Mouse (Mus musculus): ENCODE measurements at regions not wholly inside any gene's neighbourhood (a gene's known extent, or its start where the extent isn't known, plus 50 kb on each side); places are given as distances from the start of the nearest gene placed in this dataset.

DNA sequence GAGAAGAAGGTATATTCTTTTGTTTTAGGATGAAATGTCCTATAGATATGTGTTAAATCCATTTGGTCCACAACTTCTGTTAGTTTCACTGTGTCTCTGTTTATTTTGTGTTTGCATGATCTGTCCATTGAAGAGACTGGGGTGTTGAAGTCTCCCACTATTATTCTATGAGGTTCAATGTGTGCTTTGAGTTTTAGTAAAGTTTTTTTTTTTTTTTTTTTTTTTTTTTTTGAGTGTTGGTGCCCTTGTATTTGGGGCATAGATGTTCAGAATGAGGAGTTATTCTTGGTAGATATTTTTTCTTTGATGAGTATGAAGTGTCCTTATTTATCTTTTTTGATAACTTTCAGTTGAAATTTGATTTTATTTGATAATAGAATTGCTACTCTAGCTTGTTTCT, 301.4 kb upstream of the Tet2 start:
- DNase-seq (ENCODE audit: low spot score in 2 of 2), result no peak

DNA sequence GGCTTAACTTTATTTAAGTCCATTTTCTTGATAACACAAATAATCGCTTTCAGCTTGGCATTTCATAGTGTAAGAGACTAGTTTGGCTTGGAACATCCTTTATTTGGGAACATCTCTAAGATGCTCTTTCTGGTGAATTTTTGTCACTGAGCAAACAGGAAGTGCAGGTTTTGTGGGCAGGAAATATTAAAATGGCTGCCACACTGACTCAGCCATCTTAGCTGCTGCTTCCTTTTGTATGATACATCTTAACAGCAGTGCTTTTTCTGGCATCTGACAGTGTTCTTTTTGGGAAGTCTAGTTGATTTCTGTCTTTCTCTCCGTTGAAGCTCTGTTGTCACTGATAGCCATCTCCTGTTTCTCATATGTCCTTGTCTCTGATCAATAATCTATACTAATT, 329.4 kb upstream of the Tet2 start:
- no peak for DNase-seq (ENCODE audit: low spot score in 2 of 2)

DNA sequence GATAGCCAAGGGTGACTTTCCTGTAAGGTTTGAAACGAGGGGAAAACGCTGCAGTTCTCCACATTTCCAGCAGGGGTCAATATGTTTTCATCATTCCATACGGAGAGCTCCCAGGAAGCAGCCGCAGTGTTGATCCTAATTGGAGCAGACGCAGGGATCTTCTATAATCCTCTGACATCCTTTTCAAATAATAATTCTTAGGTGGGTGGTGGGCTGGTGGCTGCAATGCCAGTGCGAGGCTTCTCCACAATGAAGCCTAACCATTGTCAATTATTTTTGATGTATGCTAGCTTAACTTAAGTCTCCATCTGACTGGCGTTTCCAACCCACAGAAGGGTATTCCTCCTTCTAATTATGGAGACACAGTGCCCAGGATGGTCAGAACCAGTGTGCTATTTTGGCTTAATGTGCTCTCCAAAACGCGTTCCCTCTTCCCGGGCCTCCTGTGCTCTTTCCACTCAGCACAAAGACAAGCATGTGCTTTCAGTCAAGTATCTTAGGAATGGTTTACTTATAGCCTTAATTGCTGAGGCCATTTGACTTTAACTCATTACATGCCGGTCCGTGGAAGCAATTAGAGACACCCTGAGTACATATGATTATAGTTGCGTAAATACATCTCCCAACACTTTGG, 331.6 kb upstream of the Tet2 start:
- DNase-seq (ENCODE audit: low spot score in 2 of 2), result peak in 1 of 2 experiments; percentile 86

DNA sequence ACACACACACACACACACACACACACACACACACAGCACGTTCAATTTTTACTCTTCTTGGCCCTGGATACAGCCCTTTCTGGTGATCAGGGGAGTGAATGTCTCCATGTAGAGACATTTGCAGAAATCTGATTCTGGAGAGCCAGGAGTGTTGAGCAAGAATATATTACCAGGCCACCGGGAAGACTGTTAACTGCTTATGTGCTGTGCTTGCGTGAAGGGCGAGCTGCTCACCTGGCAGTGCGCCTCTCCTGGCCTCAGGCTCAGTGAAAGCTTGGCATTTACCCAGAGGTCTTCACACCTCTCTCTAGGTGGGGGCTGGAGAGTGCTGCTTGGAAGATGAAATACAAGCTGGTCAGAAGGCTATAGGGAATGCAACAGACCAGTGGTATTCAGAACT, 332.4 kb upstream of the Tet2 start:
- DNase-seq (ENCODE audit: low spot score in 2 of 2), result no peak

DNA sequence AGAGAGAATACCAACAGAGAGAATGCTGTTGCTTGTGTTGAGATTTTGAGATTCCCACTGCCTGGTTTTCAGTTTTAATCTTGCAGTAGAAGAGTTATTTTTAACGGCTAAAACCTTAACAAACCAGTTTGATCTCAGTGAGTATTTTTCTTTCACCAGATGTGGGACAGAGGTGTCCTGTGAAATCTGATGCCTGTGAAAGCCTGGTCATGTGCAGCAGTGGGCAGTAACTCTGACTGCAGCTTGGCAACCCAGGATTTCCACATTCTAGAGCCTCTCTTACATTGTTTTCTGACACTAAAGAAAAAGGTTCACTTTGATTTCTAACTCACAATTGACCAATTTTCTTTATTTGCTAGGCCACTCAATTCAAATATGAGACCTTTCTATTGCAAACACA, 335.7 kb upstream of the Tet2 start:
- no peak for DNase-seq (ENCODE audit: low spot score in 2 of 2)

DNA sequence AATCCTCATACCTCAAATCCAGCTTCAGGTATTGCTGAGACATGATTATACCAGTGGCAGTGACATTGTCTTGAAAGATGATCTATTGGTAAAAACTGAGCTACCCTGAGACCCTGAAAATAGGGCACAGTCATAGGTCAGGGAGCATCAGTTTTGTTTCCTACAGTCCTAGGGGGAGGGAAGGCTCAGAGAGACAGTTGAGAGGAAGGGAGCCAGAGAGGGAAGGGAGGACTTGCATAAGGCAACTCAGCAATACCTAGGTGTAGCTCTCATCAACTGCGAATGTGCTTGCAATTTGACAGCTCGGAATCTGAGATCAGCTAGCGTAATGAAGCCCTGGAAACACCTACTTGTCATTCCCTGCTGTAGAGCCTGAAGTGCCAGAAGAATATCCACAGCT, 334.4 kb upstream of the Cxxc4 start:
- DNase-seq (ENCODE audit: low spot score in 2 of 2), result no peak

DNA sequence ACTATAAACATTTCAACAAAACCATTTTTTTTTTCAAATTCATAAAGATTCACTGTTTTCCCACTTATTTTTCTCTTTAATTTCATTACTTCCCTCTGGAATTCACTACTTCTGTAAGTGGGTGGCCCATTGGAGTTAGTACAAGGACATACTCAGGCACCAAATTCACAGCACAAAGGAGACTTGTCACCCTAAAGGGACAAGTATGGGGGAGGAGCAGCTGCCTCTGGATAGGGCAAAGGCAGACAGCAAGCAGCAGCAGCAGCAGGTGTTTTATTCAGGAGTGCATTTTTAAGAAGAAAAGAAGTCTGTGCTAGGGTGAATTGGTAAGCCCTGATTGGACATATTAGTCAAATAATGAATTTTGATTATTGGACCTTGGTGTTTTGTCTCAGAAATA, 314.1 kb upstream of the Cxxc4 start:
- DNase-seq (ENCODE audit: low spot score in 2 of 2), result no peak

DNA sequence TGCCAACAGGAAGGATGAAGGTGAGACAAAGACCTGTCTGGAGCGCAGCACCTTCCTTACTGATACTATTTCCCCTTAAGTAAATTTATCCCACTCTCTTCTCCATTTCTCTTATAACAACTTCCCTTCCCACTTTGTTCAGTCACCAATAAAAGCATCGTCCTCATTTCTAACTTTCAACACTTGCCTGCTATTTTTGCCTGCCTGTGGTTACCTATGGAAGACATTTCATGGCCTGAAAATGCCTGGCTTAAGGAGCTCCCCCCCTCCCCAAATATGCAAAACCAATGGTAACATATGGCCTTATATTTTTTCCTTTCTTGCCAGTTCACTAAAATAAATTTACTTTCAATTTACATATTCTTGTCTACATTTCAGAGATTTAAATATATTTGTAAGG, 271.0 kb upstream of the Cxxc4 start:
- DNase-seq (ENCODE audit: low spot score in 2 of 2), result no peak

DNA sequence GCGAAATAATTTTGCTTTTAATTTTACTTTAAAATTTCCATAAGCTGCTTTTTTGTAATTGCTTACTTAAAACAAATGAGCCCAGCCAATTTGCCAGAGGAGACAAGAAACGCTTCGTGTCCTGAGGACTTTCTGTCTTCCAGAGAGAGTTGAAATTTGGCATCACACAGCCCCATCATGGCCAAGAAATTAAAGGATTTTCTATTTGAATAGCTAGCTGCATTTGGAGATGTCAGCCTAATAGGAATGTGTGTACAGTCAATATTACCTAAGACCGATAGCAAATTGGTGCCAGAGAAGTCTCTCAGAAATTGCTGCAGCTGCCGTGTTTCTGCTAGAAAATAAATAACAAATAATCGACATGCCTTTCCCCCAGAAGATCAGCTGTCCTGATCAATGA, 268.1 kb upstream of the Cxxc4 start:
- DNase-seq (ENCODE audit: low spot score in 2 of 2), result no peak

DNA sequence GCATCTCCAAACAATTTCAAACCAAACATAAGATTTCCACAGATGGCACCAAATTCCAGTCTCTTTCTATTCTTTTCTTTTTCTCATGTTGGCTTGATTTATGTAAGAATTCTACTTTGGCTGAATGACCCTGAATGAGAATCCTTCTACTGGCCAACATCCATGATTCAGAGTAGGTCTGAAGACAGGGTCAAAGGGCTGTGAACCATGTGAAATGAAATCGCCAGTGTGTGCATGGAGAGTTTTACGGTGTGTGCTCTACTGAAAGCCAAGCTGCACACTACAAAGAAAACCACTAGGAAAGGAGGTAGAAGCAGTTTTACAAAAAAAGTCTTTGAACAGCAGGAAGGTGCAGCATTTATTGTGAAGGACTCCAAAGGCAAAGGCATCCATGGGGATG, 263.5 kb upstream of the Cxxc4 start:
- DNase-seq (ENCODE audit: low spot score in 2 of 2), result no peak

DNA sequence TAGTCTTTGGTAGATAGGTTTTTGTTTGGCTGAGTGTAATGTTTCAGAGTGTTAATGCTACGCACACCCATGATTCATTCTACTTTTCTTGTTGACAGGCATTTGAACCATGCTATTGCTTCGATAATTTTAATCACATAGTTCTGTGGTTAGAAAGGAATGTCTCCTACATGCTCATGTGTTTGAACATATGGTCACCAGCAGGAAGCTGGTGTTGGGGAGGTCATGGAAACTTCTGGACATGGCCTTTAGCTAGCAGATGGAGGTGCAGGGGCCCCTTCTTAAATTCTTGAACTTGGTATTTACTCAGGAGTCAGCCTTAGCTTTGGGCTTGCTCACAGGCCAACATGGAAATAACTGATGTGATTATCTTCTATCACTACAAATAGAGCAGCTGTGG, 248.6 kb upstream of the Cxxc4 start:
- no peak for DNase-seq (ENCODE audit: low spot score in 2 of 2)

DNA sequence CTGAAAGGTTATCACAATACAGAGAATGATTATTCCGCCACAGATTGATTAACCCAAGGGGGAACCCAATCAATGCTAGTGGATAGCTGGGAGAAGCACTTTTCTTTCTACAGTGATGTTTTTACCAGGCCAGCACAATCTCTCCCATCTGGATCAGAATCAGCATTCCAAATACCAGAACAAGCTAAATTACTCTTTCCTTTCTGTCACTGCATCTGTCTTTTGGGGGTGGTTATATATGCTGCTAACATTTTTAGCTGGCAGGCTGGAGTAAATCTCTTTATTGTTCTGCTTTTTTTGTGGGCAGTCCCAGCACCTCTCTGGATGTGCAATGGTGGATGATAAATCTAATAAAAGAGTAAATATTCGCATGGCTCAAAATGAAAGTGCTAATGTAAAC, 242.3 kb upstream of the Cxxc4 start:
- peak in 1 of 2 experiments; percentile 25 for DNase-seq (ENCODE audit: low spot score in 2 of 2)

DNA sequence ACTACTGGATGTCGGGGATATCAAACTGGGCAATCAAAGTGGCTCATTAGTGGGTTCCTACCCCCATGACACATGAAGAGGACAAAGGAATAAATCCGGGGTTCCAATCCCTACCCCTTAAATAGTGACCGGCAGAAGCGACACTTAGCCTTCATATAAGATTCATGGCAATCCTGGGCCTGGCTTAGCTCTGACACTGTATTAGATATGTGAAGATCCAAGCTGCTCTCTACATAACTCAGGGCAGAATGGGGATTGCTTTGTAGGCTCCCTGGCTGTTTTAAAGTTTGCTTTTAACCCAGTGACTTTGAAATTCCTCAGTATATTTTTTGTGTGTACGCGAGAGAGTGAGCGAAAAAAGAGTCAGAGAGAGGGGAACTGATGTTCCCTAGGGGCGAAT, 236.3 kb upstream of the Cxxc4 start:
- no peak for DNase-seq (ENCODE audit: low spot score in 2 of 2)

DNA sequence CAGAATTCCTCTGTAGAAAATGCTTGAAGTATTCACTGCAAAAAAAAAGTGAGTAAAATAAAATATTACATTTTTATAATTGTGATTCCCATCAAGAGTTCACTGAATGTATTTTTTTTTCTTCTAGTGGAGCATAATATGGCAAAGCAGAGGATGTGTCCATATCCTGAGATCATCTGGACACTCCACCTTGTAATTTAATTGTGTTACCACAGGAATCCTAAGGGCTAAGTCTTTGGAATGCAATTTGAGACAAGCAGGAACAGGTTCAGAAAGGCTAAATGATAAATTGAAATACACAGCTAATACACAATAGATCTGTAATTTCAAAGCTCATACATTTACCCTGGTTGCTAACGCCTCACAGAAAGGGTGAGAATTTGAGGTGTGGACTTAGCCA, 235.7 kb upstream of the Cxxc4 start:
- no peak for DNase-seq (ENCODE audit: low spot score in 2 of 2)

DNA sequence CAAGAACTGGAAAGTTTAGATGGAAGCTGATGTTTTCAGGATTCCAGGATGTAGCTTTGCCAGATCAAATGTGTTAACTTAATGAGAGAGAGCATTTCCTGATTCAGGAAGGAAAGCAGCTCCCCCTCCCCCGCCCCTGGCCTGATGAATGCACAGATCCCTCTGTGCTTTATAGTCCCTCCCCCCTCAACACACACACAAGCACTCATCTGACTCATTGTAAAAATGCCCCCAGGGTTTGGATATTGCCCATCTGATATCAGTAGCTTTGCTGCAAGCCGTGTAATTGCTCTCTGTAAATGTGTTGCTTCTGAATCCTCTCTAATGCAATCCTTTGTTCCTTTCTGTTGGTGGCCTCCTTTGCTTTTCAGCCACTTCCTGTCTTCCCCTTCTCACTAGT, 221.5 kb upstream of the Cxxc4 start:
- no peak for DNase-seq (ENCODE audit: low spot score in 2 of 2)

DNA sequence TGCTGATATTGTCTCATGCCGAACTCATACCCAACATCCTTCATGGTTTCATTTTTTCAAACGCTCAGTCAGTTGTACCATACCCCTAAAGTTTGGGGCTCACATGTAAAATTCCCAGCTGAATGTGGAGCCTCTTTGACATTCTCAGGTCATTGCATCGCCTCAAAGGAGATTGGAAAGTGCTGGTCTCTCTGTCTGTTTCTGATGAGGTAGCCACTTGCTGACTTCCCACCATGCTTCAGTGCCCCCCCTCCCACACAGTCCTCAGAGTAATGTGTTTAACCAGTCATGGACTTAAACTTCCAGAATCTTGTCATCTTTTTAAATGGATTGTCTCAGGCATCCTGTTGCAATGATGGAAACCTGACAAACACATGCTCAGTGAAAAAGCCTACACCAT, 220.9 kb upstream of the Cxxc4 start:
- DNase-seq (ENCODE audit: low spot score in 2 of 2), result no peak

DNA sequence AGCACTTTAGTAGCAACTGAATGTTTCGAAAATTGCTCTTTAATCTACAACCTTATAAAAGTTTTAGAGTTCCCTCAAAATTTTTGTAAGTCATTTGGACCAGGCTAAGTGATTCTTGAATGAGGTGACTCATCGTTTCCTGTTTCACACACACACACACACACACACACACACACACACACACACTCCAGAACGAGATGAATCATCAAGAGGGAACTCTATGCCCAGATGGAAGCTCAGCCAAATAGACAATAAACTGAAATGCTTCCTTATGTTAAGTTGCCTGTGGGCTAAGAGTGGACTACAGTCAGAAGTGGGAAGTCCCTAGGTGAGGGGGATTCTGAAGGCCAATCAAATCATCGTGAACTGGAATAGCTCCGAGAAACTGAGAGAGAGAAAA, 202.4 kb upstream of the Cxxc4 start:
- peak in 1 of 2 experiments; percentile 41 for DNase-seq (ENCODE audit: low spot score in 2 of 2)

DNA sequence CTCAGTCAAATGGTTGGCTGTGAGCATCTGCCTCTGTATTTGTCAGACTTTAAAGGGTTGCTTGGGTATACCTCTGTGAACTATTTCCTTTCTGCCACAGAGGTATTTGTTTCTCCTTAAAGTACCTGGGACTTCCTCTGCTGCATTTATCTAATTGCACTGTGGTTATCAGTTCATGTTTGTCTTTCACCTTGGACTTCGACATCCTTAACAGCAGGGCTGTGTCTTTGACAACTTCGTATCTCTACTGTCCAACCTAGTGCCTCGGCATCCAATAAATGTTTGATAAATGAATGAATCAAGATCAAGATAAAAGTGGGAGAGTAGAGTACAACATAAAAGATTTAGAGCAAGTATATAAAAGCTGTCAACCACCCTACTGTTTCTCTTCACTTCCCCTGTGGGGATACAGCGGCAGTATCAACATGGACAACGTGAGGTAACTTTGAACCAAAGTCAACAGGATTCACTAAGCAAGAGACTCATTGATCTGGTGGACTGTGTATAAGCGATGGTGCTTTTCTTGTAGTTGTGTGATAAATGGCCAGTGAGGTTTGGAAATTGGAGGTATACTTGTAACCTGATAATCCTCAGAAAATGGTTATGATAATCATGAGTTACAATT, 199.9 kb upstream of the Cxxc4 start:
- DNase-seq (ENCODE audit: low spot score in 2 of 2), result no peak

DNA sequence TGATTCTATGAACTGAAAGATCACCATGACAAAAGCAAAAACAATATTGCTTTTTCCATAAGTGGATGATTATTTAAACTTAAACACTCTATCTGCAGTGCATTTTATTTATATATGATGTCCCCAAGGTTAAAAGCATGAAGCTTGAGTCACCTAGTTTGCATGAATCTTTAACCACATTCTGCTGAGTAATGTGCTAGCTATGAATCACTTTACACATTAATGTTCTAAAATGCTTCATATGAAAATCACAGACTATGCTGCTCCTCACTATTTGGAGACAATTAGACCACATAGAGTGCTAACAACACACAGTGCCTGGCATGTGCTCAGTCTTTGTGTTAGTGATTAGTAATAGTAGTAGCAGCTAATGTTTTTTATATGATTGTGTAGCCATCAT, 185.6 kb upstream of the Cxxc4 start:
- DNase-seq (ENCODE audit: low spot score in 2 of 2), result no peak

DNA sequence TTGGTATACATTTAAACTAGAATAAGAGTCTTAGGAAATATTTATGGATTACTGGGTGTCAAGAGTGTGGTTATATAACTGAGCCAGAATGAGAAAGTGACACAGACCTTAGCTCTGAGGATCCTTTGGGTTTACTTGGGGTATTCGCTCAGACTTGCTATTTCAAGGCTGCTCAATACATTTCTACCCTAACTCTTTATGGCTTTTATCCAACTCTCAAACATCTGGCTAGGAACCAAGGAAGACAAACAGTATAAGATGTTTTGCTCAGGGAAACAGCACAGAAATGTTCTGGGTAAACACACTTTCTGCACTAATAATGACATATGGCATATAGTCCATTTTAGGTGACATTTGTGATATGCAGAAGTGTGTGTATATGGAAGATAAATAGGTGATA, 153.8 kb upstream of the Cxxc4 start:
- DNase-seq (ENCODE audit: low spot score in 2 of 2), result no peak

DNA sequence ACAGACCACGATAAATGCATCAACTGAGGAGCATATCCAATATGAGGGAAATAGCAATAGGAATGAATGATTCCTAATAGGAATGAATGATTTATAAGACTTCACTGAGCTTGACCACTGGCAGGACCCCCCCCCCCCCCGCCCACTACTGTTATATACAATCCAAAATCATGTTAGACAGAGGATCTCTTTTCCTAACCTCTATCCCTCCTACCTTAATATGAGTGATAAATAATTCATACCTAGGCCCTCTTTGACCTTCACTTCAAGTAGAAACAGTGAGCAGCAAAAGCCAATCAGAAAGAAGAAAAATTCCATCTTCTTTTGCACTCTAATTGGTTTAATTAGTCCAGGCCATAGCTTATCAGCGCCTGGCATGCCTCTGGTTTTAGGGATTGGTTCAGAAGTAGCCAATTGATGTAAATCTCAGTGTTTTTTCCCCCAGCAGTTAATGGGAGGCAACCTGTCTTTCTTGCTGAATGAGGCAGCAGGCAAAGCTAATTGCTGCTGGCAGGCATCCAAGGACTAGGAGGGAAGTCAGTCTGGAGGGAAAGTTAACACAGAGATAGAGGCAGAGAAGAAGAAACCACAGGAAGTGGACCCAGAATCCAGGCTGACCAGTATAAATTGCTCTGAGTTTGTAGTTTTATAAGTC, 136.7 kb upstream of the Cxxc4 start:
- peak in 1 of 2 experiments; percentile 3 for DNase-seq (ENCODE audit: low spot score in 2 of 2)

DNA sequence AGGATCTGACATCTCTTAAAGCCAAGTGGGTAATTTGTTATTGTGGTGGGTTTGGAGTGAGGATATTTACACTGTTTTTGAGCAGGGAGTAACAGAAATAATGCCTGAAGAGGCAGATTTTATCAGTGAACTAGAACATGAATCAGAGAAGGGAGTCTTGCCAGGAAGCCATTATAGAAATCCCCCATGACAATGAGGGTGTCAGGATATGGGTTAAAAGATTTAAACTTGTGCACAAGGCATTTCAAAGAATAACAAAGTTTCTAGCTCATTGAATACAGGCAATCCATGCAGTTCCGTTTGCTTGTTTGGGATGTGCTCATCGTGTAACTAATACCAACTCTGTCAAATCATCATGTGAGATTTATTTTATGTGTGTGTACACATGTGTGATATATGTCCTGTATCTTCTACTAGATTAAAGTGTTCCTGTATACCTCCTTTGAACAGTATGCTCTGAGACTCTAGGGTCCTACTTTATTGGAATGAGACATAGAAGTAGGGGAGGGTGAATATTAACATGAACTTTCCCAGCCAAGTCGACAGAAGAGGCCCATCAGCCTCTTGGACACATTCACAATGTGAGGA, 134.0 kb upstream of the Cxxc4 start:
- DNase-seq (ENCODE audit: low spot score in 2 of 2), result no peak

DNA sequence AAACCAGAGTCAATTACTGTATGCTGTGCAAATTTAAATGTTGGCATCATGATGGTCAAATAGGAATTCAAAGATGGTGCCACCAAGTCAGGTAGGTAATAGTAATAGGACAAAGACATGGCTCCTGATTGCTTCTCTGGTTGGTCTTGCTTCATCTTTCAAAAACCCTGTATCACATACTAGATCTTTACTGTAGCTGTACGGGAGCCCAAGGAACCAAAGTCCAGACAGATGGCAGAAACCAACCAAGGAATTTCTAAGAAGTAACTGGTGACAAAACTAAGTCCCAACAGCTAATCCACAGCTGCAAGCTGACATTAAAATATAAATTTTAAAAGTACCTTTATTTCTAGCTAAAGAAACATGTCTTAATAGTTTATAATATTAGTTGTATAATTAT, 131.7 kb upstream of the Cxxc4 start:
- DNase-seq (ENCODE audit: low spot score in 2 of 2), result no peak

All from left cerebral cortex, adult 9 months (tissue).